Mouse (Mus musculus) limb, embryonic 11.5 days (tissue): ENCODE data around the gene Rbm46. TPM values are rescaled to one million over a fixed set of nuclear protein-coding genes. Genes with fewer than 3 reads are reported as not detected.

ENCODE experiments used
- ATAC-seq: fragments of 200-750 bp; cut with Nextera tagmentation; 2 replicates; pipeline ENCODE4 v1.8.0; 2017; ENCODE audit warnings: low read depth; ENCODE audit not compliant: insufficient number of reproducible peaks, low FRiP score, low TSS enrichment
- DNase-seq: peaks from one replicate; pipeline ENCODE4 v3.0.0-alpha.2; 2015; ENCODE audit warnings: low spot score
- H3K27ac ChIP-seq: fragments of 300-500 bp; sonication (generic); replicated peaks from 2 replicates; pipeline ENCODE4 v1.5.1; 2014; ENCODE audit warnings: low read depth, mild to moderate bottlenecking, low read length
- H3K27me3 ChIP-seq: fragments of 300-500 bp; sonication (generic); 2 replicates; pipeline ENCODE4 v1.6.1; 2014; ENCODE audit warnings: mild to moderate bottlenecking, low read length, mixed read lengths; ENCODE audit not compliant: control insufficient read depth, insufficient read depth
- H3K36me3 ChIP-seq: fragments of 300-500 bp; sonication (generic); 2 replicates; pipeline ENCODE4 v1.6.1; 2014; ENCODE audit warnings: mild to moderate bottlenecking, low read length, moderate library complexity, mixed read lengths; ENCODE audit not compliant: control insufficient read depth, insufficient read depth
- H3K4me1 ChIP-seq: fragments of 300-500 bp; sonication (generic); 2 replicates; pipeline ENCODE4 v1.6.1; 2014; ENCODE audit warnings: low read length, mixed read lengths; ENCODE audit not compliant: control insufficient read depth, insufficient read depth
- H3K4me2 ChIP-seq: fragments of 300-500 bp; sonication (generic); 2 replicates; pipeline ENCODE4 v1.6.1; 2014; ENCODE audit warnings: low read depth, mild to moderate bottlenecking, moderate library complexity; ENCODE audit not compliant: severe bottlenecking
- H3K4me3 ChIP-seq: fragments of 300-500 bp; sonication (generic); 2 replicates; pipeline ENCODE4 v1.5.1; 2014; ENCODE audit warnings: low read depth, low read length
- H3K9ac ChIP-seq: fragments of 300-500 bp; sonication (generic); 2 replicates; pipeline ENCODE4 v1.6.1; 2014; ENCODE audit warnings: mild to moderate bottlenecking, low read length
- H3K9me3 ChIP-seq: fragments of 300-500 bp; sonication (generic); 2 replicates; pipeline ENCODE4 v1.6.1; 2016; ENCODE audit warnings: low read length; ENCODE audit not compliant: control insufficient read depth
- WGBS: fragments of 180-500 bp; shearing (Covaris S2); extraction: QIAGEN DNeasy Blood & Tissue Kit; methylation state at CpG from one replicate; pipeline ENCODE4 v1.1.7; 2014; 5-methylcytosine and 5-hydroxymethylcytosine counted together
- polyA plus RNA-seq: library from polyadenylated mRNA; unstranded; fragments of >200 nt; fragmentation: Nextera tagmentation; extraction: Ambion mirVana; gene quantifications from 2 replicates; pipeline ENCODE4 v1.2.1, GENCODE M21; 2014

The Rbm46 gene
- polyA plus RNA-seq, 1 experiment from 2014 or later = 2.4 TPM

GRCm38 (mm10) chr3:82875671-82876371, 462 bp downstream of the Rbm46 start:
- Histone ChIP-seq H3K4me1 (0 out of 2 replicates have a peak, but pooled peaks cover 2% of the 10 kb centered on the region), H3K27me3 (peaks cover 12% of the 10 kb centered on the region), H3K27ac (no peak overlapping the region), H3K36me3 (no peaks in the 10 kb centered on the region), H3K9ac (no peak overlapping the region), H3K4me2 (peak overlapping the region; percentile 42), H3K4me3 (peak overlapping the region; percentile 16), H3K9me3 (no peaks in the 10 kb centered on the region)
- DNase-seq (peak; percentile 30), ATAC-seq (0 out of 2 replicates have a peak, but pooled peaks have one; percentile 21)
- 21% methylated on average over 66 of the region's 69 CpGs for WGBS

- 27% methylated on average over 4 of the region's 4 CpGs for WGBS
- Histone ChIP-seq H3K27me3 (no peaks in the 10 kb centered on the region), H3K9ac (no peak overlapping the region), H3K27ac (no peak overlapping the region), H3K9me3 (no peaks in the 10 kb centered on the region), H3K36me3 (no peaks in the 10 kb centered on the region), H3K4me1 (no peaks in the 10 kb centered on the region), H3K4me3 (no peak overlapping the region), H3K4me2 (no peak overlapping the region)
- DNase-seq (no peak), ATAC-seq (no peak)
Observed at GRCm38 (mm10) chr3:82857414-82858077, 18.7 kb downstream of the Rbm46 start.

- Histone ChIP-seq H3K27me3 (no peaks in the 10 kb centered on the region), H3K27ac (no peak overlapping the region), H3K9ac (no peak overlapping the region), H3K4me3 (no peak overlapping the region), H3K9me3 (no peaks in the 10 kb centered on the region), H3K36me3 (no peaks in the 10 kb centered on the region), H3K4me2 (no peak overlapping the region), H3K4me1 (no peaks in the 10 kb centered on the region)
- ATAC-seq = no peak
- no peak for DNase-seq
- 91% methylated on average over 9 of the region's 9 CpGs for WGBS
Observed at GRCm38 (mm10) chr3:82825165-82825564, 51.1 kb downstream of the Rbm46 start.

- Histone ChIP-seq H3K4me3 (no peak overlapping the region), H3K27me3 (no peaks in the 10 kb centered on the region), H3K4me2 (no peak overlapping the region), H3K27ac (no peak overlapping the region), H3K9me3 (no peaks in the 10 kb centered on the region), H3K36me3 (no peaks in the 10 kb centered on the region), H3K4me1 (no peaks in the 10 kb centered on the region), H3K9ac (no peak overlapping the region)
- WGBS = 68% methylated on average over 3 of the region's 3 CpGs
- no peak for DNase-seq
- no peak for ATAC-seq
Observed at GRCm38 (mm10) chr3:82811851-82812250, 64.4 kb downstream of the Rbm46 start.

- ATAC-seq = no peak
- no peak for DNase-seq
- 85% methylated on average over 7 of the region's 7 CpGs for WGBS
- Histone ChIP-seq H3K9ac (no peak overlapping the region), H3K27me3 (no peaks in the 10 kb centered on the region), H3K36me3 (no peaks in the 10 kb centered on the region), H3K4me2 (no peak overlapping the region), H3K4me3 (no peak overlapping the region), H3K27ac (no peak overlapping the region), H3K4me1 (no peaks in the 10 kb centered on the region), H3K9me3 (no peaks in the 10 kb centered on the region)
Observed at GRCm38 (mm10) chr3:82810334-82811120, 65.8 kb downstream of the Rbm46 start.

GRCm38 (mm10) chr3:82809769-82810168, 66.5 kb downstream of the Rbm46 start:
- Histone ChIP-seq H3K4me2 (no peak overlapping the region), H3K27ac (no peak overlapping the region), H3K4me3 (no peak overlapping the region), H3K36me3 (no peaks in the 10 kb centered on the region), H3K4me1 (no peaks in the 10 kb centered on the region), H3K27me3 (no peaks in the 10 kb centered on the region), H3K9ac (no peak overlapping the region), H3K9me3 (no peaks in the 10 kb centered on the region)
- 52% methylated on average over 7 of the region's 7 CpGs for WGBS
- ATAC-seq (no peak), DNase-seq (no peak)

- Histone ChIP-seq H3K4me1 (no peaks in the 10 kb centered on the region), H3K4me3 (no peak overlapping the region), H3K9ac (no peak overlapping the region), H3K27ac (no peak overlapping the region), H3K27me3 (no peaks in the 10 kb centered on the region), H3K36me3 (no peaks in the 10 kb centered on the region), H3K4me2 (no peak overlapping the region), H3K9me3 (no peaks in the 10 kb centered on the region)
- ATAC-seq (no peak), DNase-seq (no peak)
- 93% methylated on average over 1 of the region's 1 CpGs for WGBS
Observed at GRCm38 (mm10) chr3:82808323-82808911, 67.9 kb downstream of the Rbm46 start.

GRCm38 (mm10) chr3:82805291-82805690, 71.0 kb downstream of the Rbm46 start:
- Histone ChIP-seq H3K27me3 (no peaks in the 10 kb centered on the region), H3K4me3 (no peak overlapping the region), H3K4me1 (no peaks in the 10 kb centered on the region), H3K9me3 (no peaks in the 10 kb centered on the region), H3K9ac (no peak overlapping the region), H3K27ac (no peak overlapping the region), H3K36me3 (no peaks in the 10 kb centered on the region), H3K4me2 (no peak overlapping the region)
- ATAC-seq = no peak
- WGBS = 84% methylated on average over 7 of the region's 7 CpGs
- no peak for DNase-seq
